32 mouse cellular contexts compared by ENCODE assay signal in the genomic region with DNA sequence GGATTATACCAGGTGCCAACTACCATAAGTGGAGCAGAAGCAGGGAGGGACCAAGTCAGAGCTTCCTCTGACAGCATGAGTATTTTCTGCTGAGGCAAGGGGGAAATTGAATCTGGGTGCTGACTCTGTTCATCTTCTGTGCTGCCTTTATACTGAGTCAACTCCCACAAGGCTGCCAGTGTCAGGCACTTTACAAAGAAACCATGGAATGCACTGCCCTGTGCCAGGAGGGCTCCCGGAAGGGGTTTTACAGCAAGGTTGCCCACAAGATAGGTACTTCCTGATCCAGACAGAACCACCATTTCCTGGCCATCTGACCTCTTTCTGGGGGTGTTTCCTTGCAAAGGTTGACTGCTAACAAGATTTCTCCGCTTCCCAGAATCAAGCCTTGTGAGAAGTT.
"Had no signal": no experiment of that assay in that cellular context is flagged by ENCODE, and none has a peak within 500 bp of the region (broad histone marks: within the 10 kb centered on the region; RNA-seq: fewer than 3 reads in every experiment).

No protein-coding gene starts in this region.

- H3K4me1 ChIP-seq: limb, embryonic 10.5 days; limb, embryonic 12.5 days; limb, embryonic 13.5 days; limb, embryonic 15.5 days; liver, embryonic 12.5 days; liver, embryonic 13.5 days; liver, embryonic 15.5 days; lung, embryonic 15.5 days; megakaryocyte, embryonic 14.5 days; midbrain, embryonic 10.5 days; midbrain, embryonic 12.5 days; midbrain, embryonic 13.5 days; midbrain, embryonic 15.5 days; neural tube, embryonic 12.5 days; neural tube, embryonic 13.5 days had no signal

- H3K9ac ChIP-seq: limb, embryonic 12.5 days; limb, embryonic 13.5 days; limb, embryonic 15.5 days; liver, embryonic 12.5 days; liver, embryonic 13.5 days; liver, embryonic 14.5 days; liver, embryonic 15.5 days; liver, postnatal 0 days; lung, embryonic 14.5 days; lung, embryonic 15.5 days; midbrain, embryonic 12.5 days; midbrain, embryonic 13.5 days; midbrain, embryonic 15.5 days; neural tube, embryonic 12.5 days; neural tube, embryonic 13.5 days had no signal

- H3K9me3 ChIP-seq: limb, embryonic 10.5 days; limb, embryonic 12.5 days; limb, embryonic 13.5 days; limb, embryonic 15.5 days; liver, embryonic 12.5 days; liver, embryonic 13.5 days; liver, embryonic 15.5 days; lung, embryonic 15.5 days; midbrain, embryonic 10.5 days; midbrain, embryonic 12.5 days; midbrain, embryonic 13.5 days; midbrain, embryonic 15.5 days; neural tube, embryonic 12.5 days had no signal

- H3K4me3 ChIP-seq: limb, embryonic 10.5 days; limb, embryonic 12.5 days; limb, embryonic 13.5 days; limb, embryonic 15.5 days; liver, embryonic 12.5 days; liver, embryonic 13.5 days; liver, embryonic 15.5 days; lung, embryonic 15.5 days; megakaryocyte, embryonic 14.5 days; midbrain, embryonic 10.5 days; midbrain, embryonic 12.5 days; midbrain, embryonic 13.5 days; midbrain, embryonic 15.5 days; myocyte; neural tube, embryonic 12.5 days; neural tube, embryonic 13.5 days had no signal

- H3K27me3 ChIP-seq: limb, embryonic 12.5 days; limb, embryonic 13.5 days; limb, embryonic 15.5 days; liver, embryonic 12.5 days; liver, embryonic 13.5 days; liver, embryonic 15.5 days; lung, embryonic 15.5 days; megakaryocyte, embryonic 14.5 days; midbrain, embryonic 12.5 days; midbrain, embryonic 13.5 days; midbrain, embryonic 15.5 days; neural tube, embryonic 12.5 days; neural tube, embryonic 13.5 days had no signal

- DNase-seq: left cerebral cortex, postnatal 4 days; liver; liver, embryonic 13.5 days; liver, postnatal 0 days; lung, adult 18-20 months; lung, adult 2 months; lung, embryonic 14.5 days; lung, postnatal 10 days; lung, postnatal 14 days; lung, postnatal 36 days; lung, postnatal 4 days; midbrain, embryonic 14.5 days had no signal

- H3K4me2 ChIP-seq: limb, embryonic 12.5 days; limb, embryonic 13.5 days; limb, embryonic 15.5 days; liver, embryonic 11.5 days; liver, embryonic 12.5 days; liver, embryonic 13.5 days; liver, embryonic 15.5 days; lung, embryonic 14.5 days; lung, embryonic 15.5 days; midbrain, embryonic 11.5 days; midbrain, embryonic 12.5 days; midbrain, embryonic 13.5 days; midbrain, embryonic 15.5 days; neural tube, embryonic 12.5 days; neural tube, embryonic 13.5 days had no signal

- ATAC-seq: liver, embryonic 12.5 days; liver, postnatal 0 days; lung, postnatal 0 days; midbrain, embryonic 13.5 days; midbrain, embryonic 15.5 days had no signal

- H3K27ac ChIP-seq: limb, embryonic 10.5 days; limb, embryonic 12.5 days; limb, embryonic 13.5 days; limb, embryonic 15.5 days; liver, embryonic 12.5 days; liver, embryonic 13.5 days; liver, embryonic 14.5 days; liver, embryonic 15.5 days; lung, embryonic 15.5 days; macrophage; midbrain, embryonic 10.5 days; midbrain, embryonic 12.5 days; midbrain, embryonic 13.5 days; midbrain, embryonic 15.5 days; neural tube, embryonic 12.5 days; neural tube, embryonic 13.5 days had no signal

- H3K36me3 ChIP-seq: limb, embryonic 10.5 days; limb, embryonic 12.5 days; limb, embryonic 13.5 days; limb, embryonic 15.5 days; liver, embryonic 12.5 days; liver, embryonic 13.5 days; liver, embryonic 15.5 days; lung, embryonic 15.5 days; midbrain, embryonic 10.5 days; midbrain, embryonic 12.5 days; midbrain, embryonic 13.5 days; midbrain, embryonic 15.5 days; neural tube, embryonic 12.5 days; neural tube, embryonic 13.5 days had no signal
